Mouse (Mus musculus) brain, adult 2 months (tissue): ENCODE measurements at regions not wholly inside any gene's neighbourhood (a gene's known extent, or its start where the extent isn't known, plus 50 kb on each side); places are given as distances from the start of the nearest gene placed in this dataset.

Experiments used
- DNase-seq: peaks from one replicate; pipeline ENCODE4 v3.0.0; 2011; ENCODE audit warnings: low read depth, low spot score

- no peak for DNase-seq
These were observed 315.1 kb downstream of the Rnd3 start for GRCm38 (mm10) chr2:50833791-50834190.

DNA sequence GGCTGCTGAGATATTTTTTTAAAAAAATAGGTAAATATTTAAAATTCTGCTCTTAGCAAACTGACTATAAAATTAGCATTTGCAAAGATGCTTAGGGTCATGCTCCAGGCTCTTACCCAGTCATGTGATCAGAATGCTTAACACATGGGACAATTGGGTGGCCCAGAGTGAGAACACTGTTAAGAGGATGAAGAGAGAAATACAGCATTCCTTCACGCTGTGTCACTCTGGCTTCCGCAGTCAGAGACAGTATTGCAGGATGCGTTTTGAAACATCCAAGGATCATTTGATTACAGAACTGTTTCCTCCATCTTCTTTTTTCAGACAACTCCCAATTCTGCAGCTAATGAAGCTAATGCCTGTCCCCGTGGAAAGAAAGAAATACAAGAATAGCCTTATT is 316.4 kb downstream of the Rnd3 start:
- DNase-seq, result no peak

DNA sequence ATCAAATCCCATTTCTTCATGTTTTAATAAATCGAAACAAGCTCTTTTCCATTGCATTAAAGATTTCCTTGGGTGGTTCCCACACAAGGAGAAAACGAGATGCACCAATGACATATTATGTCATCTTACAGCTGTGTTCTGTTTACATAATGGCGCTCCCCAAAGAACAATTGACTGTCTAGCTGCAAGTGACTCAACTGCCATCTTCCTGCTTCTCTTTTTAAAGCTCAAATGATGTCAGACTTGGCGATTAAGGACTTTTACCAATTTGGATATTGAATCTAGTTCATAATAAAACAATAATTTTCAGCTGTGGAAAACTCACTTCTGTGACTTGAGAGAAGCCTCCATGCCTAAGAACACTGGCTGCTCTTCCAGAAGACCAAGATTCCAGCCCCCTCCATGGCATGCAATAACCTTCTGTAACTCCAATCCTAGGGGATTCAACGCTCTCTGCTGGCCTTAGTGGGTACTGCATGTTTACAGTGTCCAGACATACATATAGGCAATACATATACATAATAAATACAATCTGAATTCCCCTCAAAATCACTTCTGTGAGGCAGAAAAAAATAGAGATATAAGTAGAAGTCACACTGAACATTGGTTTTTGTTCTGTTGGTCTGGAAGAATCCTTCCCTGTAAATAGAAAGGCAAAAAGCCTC is 318.7 kb downstream of the Rnd3 start:
- DNase-seq, result no peak

DNA sequence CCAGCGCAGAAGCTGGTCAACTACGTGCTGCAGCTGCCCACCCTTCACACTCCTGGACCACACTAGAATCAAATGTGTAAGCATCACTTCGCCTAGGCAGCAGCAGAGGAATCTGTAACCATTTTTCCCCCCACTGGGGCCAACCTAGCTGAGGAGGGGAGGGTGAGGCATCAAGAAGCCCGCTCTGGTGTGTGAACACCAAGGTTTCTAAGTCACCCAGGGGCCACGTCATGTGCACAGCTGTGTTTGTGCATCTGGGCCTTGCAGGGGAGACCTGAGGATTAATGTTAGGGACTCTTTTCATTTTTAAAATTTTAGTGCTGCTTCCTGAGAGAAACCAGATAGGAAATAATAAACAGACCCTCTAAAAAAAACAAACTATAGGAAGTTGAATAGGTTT is 321.8 kb downstream of the Rnd3 start:
- no peak for DNase-seq

DNA sequence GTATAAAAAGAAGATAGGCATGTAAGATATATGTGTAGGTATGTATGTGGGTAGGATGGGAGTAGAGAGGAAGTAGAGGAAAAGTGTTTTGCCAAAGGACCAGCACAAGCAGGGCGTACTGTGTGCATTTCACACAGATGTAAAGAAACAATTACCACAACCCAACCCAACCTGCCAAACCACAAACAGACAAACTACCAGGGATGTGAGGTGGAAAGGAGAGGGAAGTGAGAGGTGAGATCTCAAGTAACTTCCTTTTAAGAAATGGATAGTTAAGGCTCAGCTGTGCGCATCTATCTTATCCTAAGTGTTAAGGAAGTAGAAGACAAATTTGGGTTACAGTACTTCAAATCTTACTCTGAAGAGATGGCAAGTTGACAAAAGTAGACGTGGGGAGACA is 322.4 kb downstream of the Rnd3 start:
- no peak for DNase-seq

- DNase-seq, result no peak
These were observed 323.3 kb downstream of the Rnd3 start for GRCm38 (mm10) chr2:50825626-50826025.

DNA sequence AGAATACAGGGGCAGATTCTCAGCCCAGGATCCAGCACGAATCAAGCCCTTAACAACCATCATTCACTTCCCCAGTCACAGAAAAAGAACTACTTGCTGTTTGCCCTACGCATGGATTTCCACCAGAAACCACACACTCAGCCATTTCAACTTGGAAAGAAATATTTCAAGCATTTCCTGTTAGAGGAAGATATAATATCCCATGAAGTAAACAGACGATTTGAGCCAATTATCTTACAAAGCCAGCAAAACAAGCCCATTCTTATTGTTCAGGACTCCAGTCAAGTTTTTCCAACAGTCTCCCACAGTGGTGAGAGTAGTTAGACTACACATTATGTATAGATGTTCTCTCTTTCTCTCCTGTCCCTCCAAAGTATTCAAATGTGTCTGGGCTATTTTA is 324.1 kb downstream of the Rnd3 start:
- no peak for DNase-seq

DNA sequence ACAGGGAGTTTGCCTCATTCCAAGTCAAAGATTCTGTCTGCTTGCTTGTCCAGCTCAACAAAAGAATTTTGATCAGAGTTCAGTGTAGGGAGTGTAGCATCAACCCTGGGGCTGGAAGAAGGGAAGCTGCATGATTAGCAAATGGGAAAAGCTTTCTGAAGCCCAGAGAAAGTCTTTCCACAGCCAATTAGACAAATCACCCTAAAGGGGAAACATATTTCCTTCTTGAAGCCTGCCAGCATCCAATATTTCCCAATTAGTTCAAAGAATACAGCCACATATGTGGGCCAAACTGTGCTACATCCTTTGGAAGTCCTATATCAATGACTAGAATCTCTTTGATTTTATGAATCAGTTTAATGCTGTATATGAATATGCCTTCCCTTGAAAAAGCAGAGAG is 326.2 kb downstream of the Rnd3 start:
- no peak for DNase-seq

- no peak for DNase-seq
These were observed 329.6 kb downstream of the Rnd3 start for GRCm38 (mm10) chr2:50819305-50819665.

DNA sequence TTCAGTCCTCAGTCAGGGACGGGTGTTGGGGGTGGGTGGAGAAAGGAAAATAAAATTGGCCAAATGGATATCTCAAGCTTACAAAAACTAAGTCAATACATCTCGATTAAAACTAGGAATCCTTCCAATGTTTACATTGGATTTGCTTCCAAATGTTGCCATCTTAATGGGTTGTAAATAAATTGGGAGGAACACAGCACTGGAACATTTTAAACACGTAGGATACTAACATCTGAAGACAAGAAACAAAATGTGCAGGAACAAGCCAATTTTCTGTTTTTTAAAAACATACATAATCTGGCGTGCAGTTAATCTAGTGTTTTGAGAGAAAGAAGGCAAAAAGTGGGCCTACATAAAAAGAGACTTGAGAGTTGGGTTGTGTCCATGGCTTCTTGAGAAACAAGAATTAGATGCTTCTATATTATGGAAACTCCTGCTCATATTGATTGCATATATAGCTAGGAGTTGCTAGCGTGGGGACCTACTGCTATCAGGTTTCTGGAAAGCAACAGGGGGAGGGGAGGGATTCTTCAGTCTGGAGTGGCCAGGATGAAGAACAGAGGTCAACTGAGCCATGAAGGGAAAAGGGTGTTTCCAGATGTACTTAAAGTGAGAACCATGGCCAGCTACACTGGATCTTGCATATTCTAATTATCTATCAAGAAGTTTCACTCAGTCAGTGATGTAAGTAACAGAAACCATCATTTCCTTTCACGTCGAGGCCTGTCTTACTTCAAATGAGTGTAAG is 330.2 kb downstream of the Rnd3 start:
- DNase-seq, result no peak

DNA sequence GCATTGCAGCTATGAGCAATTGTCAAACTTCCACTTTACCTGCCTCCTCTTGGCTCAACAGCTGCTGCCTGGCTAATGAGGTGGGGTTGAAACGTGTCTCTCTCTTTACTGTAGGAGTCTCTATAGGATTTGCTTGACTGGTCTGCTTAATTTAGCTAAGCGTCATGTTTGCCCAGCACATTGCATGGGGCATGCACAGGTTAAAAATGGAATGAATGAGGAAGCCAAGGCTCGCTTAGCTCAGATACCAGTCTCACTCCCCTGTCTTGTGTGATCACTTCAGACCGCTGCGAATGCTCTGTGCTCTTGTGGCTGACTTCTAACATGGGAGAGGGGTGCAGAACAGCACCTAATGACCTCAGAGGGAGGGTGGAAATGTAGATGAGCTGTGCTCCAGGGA is 332.5 kb downstream of the Rnd3 start:
- DNase-seq, result no peak

DNA sequence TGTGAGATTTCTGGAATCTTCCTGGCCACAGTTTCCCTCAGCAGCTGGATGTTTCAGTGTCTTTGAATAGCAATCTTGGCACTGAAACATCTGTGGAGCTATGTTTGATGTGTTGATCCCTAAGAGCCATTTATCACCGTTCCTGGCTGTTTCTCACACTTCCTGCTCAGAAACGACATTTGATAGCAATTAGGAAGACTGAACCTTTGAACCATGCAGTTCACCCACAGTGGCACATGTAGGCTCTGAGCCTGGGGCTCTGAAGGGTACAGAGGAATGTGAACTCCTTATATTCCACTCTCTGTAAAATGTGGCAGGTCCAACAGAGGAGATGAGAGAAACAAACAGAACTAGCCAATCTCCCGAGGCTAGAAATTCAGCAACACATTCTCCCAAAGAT is 333.4 kb downstream of the Rnd3 start:
- no peak for DNase-seq

DNA sequence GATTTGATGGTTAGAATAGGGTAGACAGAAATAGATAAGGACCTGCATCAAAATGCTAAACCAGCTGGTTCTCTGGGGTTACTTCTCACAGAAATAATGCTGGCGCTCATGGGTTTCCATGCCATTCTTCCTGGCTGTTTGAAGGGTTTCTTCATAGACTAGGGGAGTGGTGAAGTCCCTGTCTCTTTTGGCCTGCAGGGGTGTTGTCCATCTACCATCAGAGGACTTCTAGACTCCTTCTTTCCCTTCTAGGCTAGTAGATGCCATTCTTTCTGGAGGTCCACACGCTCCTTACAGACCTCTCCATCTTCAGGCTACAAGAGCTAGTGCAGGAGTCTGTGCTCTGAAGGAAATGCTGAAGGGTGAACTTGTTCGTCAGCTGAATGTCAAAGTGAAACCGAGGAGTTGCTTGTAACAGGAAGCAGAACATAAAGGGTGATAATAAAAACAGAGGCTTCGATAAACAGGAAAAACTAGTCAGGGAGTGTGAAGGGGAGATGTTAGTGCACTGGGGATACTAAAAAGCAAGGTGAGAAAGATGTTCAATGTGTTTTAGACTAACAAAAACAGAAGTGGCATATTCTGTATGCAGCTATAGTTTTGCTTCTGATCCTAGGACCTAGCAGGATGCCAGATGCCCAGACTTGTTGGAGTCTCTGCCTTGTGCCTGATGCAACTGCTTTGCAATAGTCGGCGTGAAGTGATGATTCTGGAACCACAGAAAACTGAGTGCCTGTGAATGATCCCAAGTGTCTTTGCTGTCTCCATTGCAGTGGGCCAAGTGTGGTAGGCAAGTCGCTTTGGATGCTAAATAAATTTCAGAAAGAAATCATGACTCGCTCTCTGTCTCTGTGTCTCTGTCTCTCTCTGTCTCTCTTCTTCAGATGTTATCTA is 335.1 kb downstream of the Rnd3 start:
- DNase-seq, result no peak

DNA sequence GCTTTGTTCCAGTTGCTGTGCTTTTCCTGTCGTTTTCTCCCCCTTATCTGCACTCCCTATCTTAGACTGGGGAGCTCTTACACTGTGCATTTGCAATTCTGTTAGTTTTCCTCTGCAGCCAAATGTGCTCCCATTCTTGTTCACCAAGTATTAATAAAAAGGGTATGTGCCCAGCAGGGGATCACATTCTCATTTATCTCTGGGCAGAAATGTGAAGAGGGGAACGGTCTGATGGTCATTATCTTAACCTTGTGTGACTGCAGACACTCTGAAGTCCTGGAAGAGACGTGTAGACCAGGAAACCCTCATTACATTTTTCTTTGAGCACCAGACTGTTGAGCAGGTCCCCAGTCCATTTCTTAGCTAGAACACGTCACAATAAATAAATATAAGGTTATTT is 336.6 kb downstream of the Rnd3 start:
- no peak for DNase-seq

- no peak for DNase-seq
These were observed 338.4 kb downstream of the Rnd3 start for GRCm38 (mm10) chr2:50810336-50811066.

DNA sequence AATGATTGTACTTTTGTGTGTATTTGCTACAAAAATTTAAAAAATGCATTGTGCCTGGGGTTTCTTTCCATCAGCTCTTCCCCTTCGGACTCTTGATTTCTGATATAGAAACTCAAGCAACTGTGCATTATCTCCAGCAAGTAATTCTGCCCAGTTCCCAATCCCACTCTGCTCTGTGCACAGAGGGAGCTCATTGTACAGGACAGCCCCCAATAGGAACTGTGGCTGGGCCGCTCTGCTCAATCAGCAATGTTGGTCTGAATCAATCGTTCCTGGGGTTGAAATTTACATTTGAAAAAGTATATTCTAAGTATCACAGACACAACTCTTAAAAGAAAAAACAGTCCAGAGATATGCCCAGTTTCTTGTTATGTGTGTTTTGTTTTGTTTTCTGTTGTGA is 339.1 kb downstream of the Rnd3 start:
- no peak for DNase-seq

- DNase-seq, result no peak
These were observed 341.6 kb downstream of the Rnd3 start for GRCm38 (mm10) chr2:50807162-50807960.

DNA sequence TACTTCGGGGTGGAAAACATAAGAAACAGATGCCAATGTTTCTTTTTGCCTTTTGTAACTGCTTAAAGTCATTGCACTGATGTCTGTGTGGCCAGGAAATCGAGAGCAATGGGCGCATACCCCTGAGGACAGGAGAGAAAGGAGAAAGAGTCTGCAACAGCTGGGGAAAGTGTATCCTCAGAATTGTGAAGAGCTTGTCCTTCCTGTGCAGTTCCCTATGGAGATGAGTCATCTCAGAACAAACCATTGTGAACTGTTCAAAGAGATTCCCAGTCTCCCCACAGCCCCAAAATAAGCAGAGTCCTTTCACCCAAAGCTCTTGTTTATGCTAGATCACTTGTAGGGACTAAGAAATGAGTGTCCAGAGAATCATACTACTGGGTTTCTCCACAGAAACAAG is 343.3 kb downstream of the Rnd3 start:
- DNase-seq, result peak; percentile 33

DNA sequence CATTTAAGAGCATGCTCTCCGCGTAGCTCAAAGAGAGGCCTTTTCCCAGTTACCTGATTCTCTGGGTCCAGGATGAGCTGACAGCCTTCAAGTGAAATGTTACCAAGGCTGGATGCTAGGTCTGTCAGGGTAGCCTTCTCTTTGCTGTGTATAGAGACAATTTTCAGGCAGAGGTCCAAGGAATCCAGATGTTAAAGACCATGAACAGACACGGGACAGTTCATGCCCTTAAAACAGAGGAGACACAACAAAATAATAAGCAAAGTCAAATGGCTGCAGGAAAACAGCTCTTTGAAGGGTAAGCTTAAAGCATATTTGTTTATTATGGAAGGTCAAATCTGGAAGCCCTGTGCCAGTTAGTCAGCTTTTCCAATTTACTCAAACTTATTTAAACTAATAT is 352.8 kb downstream of the Rnd3 start:
- DNase-seq, result no peak

- no peak for DNase-seq
These were observed 355.3 kb downstream of the Rnd3 start for GRCm38 (mm10) chr2:50793616-50794015.

DNA sequence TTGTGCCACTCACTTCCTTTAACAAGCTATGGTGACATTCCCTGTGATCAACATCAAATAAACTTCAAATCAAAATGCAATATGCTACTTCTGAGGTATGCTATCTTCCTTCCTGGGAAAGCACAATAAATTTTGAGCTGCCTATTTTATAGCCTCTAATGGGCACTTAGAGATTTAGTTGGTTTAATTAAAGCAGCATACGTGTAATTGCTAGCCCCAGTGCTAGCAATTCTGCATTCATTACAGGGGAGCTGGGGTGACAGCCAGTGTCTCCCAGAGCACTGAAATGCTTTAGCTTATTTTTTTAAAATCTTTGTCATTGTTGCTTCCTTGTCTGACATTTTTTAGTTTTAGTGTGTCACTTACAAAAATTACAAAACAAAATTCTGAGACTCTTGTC is 355.8 kb downstream of the Rnd3 start:
- DNase-seq, result no peak
